Mouse (Mus musculus) adrenal gland, adult 18-20 months (tissue): ENCODE results near the gene Nckipsd. TPM values are rescaled to one million over a fixed set of nuclear protein-coding genes. Genes with fewer than 3 reads are reported as not detected.

Experiments
- DNase-seq, 2 experiments: peaks; one replicate each; pipeline ENCODE4 v3.0.0; 2021 to 2022; ENCODE audit warnings: low spot score in 2 of 2
- microRNA-seq, 2 experiments: library from miRNA; unstranded; fragments of <30 nt; microRNA quantifications; one replicate each; pipeline ENCODE4 v1.2.0; 2021; ENCODE audit warnings: borderline number of aligned reads in 2 of 2
- total RNA-seq, 2 experiments: library from RNA; stranded (reverse); gene quantifications; 1 replicate in 1 of 2; 2 replicates in 1 of 2; pipeline ENCODE4 v1.2.3; 2021

The Nckipsd gene
- total RNA-seq, 2 experiments from 2014 or later, result 10.8 to 11.3 TPM

DNA sequence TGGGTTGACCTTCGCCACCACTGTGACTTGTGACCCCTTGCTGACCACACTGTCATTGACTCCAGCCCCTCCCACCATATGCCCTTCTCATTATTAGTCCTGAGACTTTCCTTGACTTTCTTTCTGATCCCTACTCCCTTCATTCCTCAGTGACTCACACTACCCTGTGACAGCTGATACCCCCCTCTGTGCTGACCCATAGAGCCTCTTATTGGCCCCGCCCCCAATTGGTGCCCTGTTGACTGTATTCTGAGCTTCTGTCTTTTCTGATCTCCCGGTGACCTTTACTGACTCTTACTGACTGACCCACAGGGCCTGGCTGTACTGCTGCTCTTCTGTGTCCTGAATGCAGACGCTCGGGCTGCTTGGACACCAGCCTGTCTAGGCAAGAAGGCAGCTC is 37.2 kb downstream of the Nckipsd start:
- DNase-seq, result no peak

DNA sequence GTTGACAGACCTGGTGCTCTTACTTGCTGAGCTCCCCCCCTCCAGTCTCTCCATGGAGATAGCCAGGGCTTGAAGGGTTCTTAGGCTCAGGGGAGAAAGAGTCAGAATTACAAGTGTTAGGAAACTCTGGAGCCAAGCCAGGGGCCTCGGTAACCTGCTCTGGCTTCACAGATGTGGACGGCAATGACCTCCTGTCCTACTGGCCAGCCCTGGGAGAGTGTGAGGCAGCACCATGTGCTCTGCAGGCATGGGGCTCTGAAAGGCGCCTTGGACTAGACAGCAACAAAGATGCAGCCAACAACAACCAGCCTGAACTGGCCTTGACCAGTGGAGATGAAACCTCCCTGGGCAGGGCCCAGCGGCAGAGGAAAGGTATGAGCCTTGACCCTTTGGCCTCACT is 39.2 kb downstream of the Nckipsd start:
- DNase-seq, result no peak

DNA sequence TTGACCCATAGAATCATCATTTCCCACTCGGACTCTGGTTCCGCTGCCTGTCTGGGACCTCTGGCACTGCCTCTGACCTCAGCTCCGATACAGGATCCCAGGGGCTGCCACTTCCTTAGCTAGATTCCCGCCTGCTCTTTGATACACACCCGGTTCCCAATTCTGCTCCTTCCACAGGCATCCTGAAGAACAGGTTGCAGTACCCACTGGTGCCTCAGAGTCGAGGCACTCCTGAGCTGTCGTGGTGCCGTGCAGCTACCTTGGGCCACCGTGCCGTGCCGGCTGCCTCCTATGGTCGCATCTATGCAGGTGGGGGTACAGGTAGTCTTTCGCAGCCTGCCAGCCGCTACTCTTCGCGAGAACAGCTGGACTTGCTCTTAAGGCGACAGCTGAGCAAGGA is 40.3 kb downstream of the Nckipsd start:
- no peak for DNase-seq

DNA sequence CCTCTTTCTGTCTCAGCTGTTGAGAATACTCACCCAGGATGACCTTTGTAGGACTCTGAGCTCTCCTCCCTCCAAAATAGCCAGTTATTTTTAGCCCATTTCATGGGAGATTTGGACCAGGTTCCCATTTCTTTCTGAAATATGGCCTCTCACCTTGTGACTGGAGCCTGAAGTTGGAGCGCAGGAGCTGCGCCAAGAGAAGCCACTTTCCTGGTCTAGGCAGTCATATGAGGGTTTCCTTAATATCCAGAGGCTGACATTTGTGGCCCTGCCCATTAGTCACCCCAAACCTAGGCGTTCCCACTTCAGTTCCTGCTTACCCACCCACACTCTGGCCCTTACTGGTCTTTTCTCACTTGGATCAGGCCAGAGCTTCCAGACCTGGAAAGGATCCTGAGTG is 44.8 kb downstream of the Nckipsd start, which contains the start of gene Slc26a6:
Gene Slc26a6 (plus strand): TSS at position 308 of the 400 bp plus-strand sequence.
- DNase-seq, result no peak

DNA sequence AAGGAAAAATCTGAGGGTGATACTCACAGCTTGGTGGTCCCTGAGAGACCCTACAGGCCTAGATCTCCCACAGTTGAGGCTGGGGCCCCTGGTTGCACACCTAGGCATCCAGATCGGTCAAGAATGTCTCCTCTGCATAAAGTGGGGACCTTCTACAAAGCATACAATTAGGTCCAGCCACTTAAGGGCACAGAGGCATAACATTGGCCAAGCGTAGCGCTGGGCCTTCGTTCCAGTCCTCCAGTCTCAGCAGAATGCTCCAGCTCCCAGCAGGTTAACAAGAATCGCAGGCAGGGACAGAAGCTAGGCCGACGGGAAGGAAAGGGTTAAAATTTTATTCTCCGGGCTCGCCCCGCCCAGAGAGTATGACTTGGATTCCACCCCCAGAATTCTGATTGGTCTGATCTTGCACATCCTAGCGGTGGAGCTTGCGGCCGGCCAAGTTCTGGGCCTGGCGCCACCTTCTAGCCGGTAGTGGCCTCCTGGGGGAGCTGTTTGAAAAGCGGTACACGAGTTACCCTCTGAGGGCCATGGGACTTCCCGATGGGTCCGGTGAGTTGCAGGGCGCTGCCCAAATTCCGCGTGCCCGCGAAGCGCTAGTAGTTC is 45.6 kb downstream of the Nckipsd start:
- DNase-seq, result peak; percentile 83 to 86

DNA sequence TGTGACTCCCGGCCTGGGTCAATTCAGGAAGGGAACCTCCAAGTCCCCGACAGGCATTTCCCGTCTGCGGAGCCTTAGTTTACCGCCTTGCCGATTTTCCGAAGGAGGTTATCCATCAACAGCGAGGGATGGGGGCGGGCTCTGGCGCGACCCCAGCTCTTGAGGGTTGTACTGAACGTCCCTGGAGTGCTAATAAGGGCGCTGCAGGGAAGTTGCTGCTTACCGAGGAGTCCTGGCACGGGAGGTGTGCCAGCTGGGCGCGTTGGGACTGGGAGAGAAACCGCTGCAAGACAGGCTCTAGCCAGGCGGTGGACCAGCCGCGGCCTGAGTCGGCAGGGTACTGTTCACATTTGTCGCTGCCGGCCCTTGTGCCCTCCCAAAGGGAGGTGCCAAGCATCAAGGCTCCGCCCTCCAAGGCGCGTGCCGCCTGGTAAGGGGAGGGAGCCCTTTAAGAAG is 46.1 kb downstream of the Nckipsd start:
- peak; percentile 85 to 86 for DNase-seq

DNA sequence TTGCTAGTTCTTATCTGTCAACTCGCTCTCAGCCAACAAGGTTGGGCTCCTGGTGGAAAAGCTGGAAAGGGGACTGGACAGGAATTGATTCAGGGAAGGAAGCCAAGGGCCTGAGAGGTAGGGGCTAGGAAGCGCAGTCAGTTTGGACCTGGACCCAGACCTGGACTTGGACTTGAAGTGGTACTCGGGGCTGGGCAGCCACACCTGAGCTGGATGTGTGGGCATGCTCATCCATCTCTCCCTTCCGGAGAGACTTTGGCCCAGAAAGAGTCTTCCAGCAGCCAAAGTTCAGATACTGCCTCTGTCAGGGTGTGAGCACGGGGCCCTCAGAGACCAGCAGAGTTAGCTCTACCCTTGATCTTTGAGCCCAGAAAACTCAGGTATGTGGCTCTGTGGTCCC is 47.2 kb downstream of the Nckipsd start:
- no peak for DNase-seq

DNA sequence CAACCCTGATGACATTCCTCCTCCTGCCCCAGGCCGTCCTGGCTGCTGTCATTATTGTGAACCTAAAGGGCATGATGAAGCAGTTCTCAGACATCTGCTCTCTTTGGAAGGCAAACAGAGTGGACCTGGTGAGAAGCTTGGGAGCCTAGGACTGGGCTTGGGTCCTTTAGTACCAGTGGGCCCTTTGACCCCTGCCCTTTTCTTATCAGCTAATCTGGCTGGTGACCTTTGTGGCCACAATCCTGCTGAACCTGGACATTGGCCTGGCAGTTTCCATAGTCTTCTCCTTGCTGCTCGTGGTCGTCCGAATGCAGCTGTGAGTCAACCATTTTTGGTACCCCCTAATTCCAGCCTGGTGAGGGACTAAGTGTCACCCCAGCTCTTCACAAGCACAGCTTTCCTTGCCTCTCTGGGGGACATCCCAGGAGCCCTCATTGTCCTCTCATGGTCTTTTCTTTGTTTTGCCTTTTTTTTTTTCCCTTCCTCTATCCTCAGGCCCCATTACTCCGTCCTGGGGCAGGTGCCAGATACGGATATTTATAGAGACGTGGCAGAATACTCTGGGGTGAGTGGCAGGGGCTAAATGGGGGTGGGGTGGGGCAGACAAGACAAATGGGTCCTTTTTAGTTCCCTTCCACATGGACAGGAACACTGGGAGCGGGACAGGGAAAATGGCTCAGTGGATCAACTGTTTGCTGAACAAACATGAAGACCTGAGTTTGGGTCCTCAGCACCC is 50.8 kb downstream of the Nckipsd start:
- no peak for DNase-seq

Small RNA genes within 50 kb of the gene (microRNA-seq; reads per million reads assigned to microRNA genes)
- 0 reads per million in 2 experiments for gene Gm23156

Other genes with a start within 250 kb of the Nckipsd start
- gene Impdh2, start 248.1 kb upstream of the Nckipsd start, total RNA-seq, result 100 to 1,000 TPM in 1 of 2 experiments, 10 to 100 TPM in 1; 99.7 to 135 TPM
- gene Ndufaf3, start 240.9 kb upstream of the Nckipsd start, total RNA-seq, result 10 to 100 TPM; 50.8 to 51.0 TPM
- 10 to 100 TPM; 64.6 to 81.8 TPM for gene Dalrd3, start 238.5 kb upstream of the Nckipsd start, total RNA-seq
- gene Wdr6, start 229.6 kb upstream of the Nckipsd start, total RNA-seq, result 10 to 100 TPM; 93.9 to 96.2 TPM
- 1 to 10 TPM; 6.2 to 7.9 TPM for gene P4htm, start 210.7 kb upstream of the Nckipsd start, total RNA-seq
- gene Arih2, start 159.0 kb upstream of the Nckipsd start, total RNA-seq, result 10 to 100 TPM; 61.2 to 63.0 TPM
- gene Slc25a20, start 146.3 kb upstream of the Nckipsd start, total RNA-seq, result 100 to 1,000 TPM; 125 to 212 TPM
- 10 to 100 TPM; 33.1 to 43.5 TPM for gene Prkar2a, start 119.1 kb upstream of the Nckipsd start, total RNA-seq
- gene Ip6k2, start 24.6 kb upstream of the Nckipsd start, total RNA-seq, result 100 to 1,000 TPM in 1 of 2 experiments, 10 to 100 TPM in 1; 76.8 to 101 TPM
- gene Celsr3, start 18.0 kb downstream of the Nckipsd start, total RNA-seq, result 1 to 10 TPM; 3.6 to 4.1 TPM
- gene Slc26a6, start 44.9 kb downstream of the Nckipsd start, total RNA-seq, result 10 to 100 TPM in 1 of 2 experiments, 1 to 10 TPM in 1; 9.6 to 13.8 TPM
- gene Tmem89, start 106.3 kb downstream of the Nckipsd start, total RNA-seq, result under 1 TPM in 1 of 2 experiments, not detected in 1; 0.32 TPM
- gene Uqcrc1, start 128.3 kb downstream of the Nckipsd start, total RNA-seq, result 1,000 to 10,000 TPM in 1 of 2 experiments, 100 to 1,000 TPM in 1; 638 to 1,072 TPM
- 1 to 10 TPM; 6.4 to 7.5 TPM for gene Col7a1, start 145.2 kb downstream of the Nckipsd start, total RNA-seq
- under 1 TPM; 0.26 to 0.53 TPM for gene Ucn2, start 177.6 kb downstream of the Nckipsd start, total RNA-seq
- gene Pfkfb4, start 183.4 kb downstream of the Nckipsd start, total RNA-seq, result 10 to 100 TPM in 1 of 2 experiments, 1 to 10 TPM in 1; 7.6 to 13.7 TPM
- 100 to 1,000 TPM; 126 to 137 TPM for gene Shisa5, start 230.2 kb downstream of the Nckipsd start, total RNA-seq